Mouse (Mus musculus) cerebellum, postnatal 10 days (tissue): Measurements from ENCODE around the gene Psmb4.
"Not testable (repeated sequence)": the region's sequence is repeated elsewhere in the genome, so short reads cannot be mapped to it uniquely, and the experiment has no call there.

Experiments used
- DNase-seq, 2 experiments: peaks; one replicate each; pipeline ENCODE4 v3.0.0; 2021; ENCODE audit warnings: mixed read lengths in 2 of 2

Psmb4 gene

GRCm38 (mm10) chr3:94904759-94905158, 18.0 kb upstream of the Psmb4 start:
- DNase-seq = not testable (repeated sequence)

GRCm38 (mm10) chr3:94902747-94903146, 16.0 kb upstream of the Psmb4 start:
- DNase-seq = peak; percentile 77 to 79

- no peak for DNase-seq
Measured at GRCm38 (mm10) chr3:94894076-94894475, 7.3 kb upstream of the Psmb4 start.

GRCm38 (mm10) chr3:94888595-94888994, 1.8 kb upstream of the Psmb4 start:
- DNase-seq = peak; percentile 36 to 60

GRCm38 (mm10) chr3:94882579-94882978, 4.2 kb downstream of the Psmb4 start:
- no peak for DNase-seq

GRCm38 (mm10) chr3:94881840-94882239, 4.9 kb downstream of the Psmb4 start:
- DNase-seq = no peak

GRCm38 (mm10) chr3:94878618-94879017, 8.1 kb downstream of the Psmb4 start:
- no peak for DNase-seq

GRCm38 (mm10) chr3:94869011-94869410, 17.8 kb downstream of the Psmb4 start:
- no peak for DNase-seq

GRCm38 (mm10) chr3:94859471-94859870, 27.3 kb downstream of the Psmb4 start:
- DNase-seq = no peak

- DNase-seq = no peak
Measured at GRCm38 (mm10) chr3:94852215-94852614, 34.5 kb downstream of the Psmb4 start.

- DNase-seq = no peak
Measured at GRCm38 (mm10) chr3:94851731-94852130, 35.0 kb downstream of the Psmb4 start.

GRCm38 (mm10) chr3:94849338-94849737, 37.4 kb downstream of the Psmb4 start:
- DNase-seq = peak; percentile 83 to 89

- DNase-seq = no peak
Measured at GRCm38 (mm10) chr3:94847382-94847781, 39.4 kb downstream of the Psmb4 start.

- no peak for DNase-seq
Measured at GRCm38 (mm10) chr3:94839101-94839500, 47.7 kb downstream of the Psmb4 start.

- peak; percentile 44 to 59 for DNase-seq
Measured at GRCm38 (mm10) chr3:94838631-94839030, 48.1 kb downstream of the Psmb4 start.

- DNase-seq = peak; percentile 88 to 93
Measured at GRCm38 (mm10) chr3:94837959-94838496, 48.7 kb downstream of the Psmb4 start.

- peak; percentile 98 for DNase-seq
Measured at GRCm38 (mm10) chr3:94837183-94837890, 49.4 kb downstream of the Psmb4 start, which contains the start of gene Pogz. Gene Pogz (plus strand): TSS chr3:94837567.

GRCm38 (mm10) chr3:94835396-94835795, 51.4 kb downstream of the Psmb4 start:
- DNase-seq = no peak
